Comparison of ENCODE assay signal across 26 mouse cellular contexts in the genomic region with DNA sequence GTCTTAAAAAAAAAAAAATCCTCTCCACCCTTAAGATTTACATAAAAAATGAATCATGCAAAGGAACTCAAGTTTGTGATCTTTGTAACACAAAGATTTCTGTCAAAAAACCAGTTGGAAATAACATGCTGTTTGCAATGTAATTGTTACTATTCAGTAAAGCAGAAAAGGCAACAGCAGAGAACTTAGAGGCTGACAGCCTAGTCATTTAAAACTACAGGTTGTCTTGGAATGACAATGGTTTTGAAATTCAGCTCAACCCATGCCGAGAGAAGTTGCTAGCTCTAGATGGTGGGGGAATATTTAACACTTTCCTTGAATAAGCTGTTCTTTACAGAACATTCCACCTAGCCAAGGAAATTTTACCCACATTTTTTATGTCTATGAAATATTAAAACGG.
DNase-seq lines count a peak whose midpoint lies in the region; ATAC-seq and TF ChIP-seq lines count a peak whose summit lies in the region.
"Had no signal": no experiment of that assay in that cellular context is flagged by ENCODE, and none has a peak within 500 bp of the region (broad histone marks: within the 10 kb centered on the region; RNA-seq: fewer than 3 reads in every experiment).

No protein-coding gene starts in this region.

- no peaks in the 10 kb centered on the region for H3K36me3 ChIP-seq in forebrain, postnatal 0 days (ENCODE audit: insufficient read depth)
- H3K36me3 ChIP-seq in forebrain, embryonic 13.5 days (ENCODE audit: poor library complexity, severe bottlenecking): no peaks in the 10 kb centered on the region
- H3K36me3 ChIP-seq: forebrain, embryonic 10.5 days; heart, embryonic 10.5 days; heart, embryonic 13.5 days; hindbrain, embryonic 13.5 days; intestine, embryonic 15.5 days had no signal

- no peaks in the 10 kb centered on the region for H3K9me3 ChIP-seq in forebrain, postnatal 0 days (ENCODE audit: low read length)
- no peaks in the 10 kb centered on the region for H3K9me3 ChIP-seq in forebrain, embryonic 13.5 days (replicated peaks)
- H3K9me3 ChIP-seq: forebrain, embryonic 10.5 days; heart, embryonic 10.5 days; heart, embryonic 13.5 days; hindbrain, embryonic 13.5 days; intestine, embryonic 15.5 days had no signal

- no peak overlapping the region for H3K9ac ChIP-seq in forebrain, postnatal 0 days
- no peak overlapping the region for H3K9ac ChIP-seq in forebrain, embryonic 13.5 days
- H3K9ac ChIP-seq: heart, embryonic 13.5 days; hindbrain, embryonic 13.5 days; intestine, embryonic 15.5 days had no signal

- ATAC-seq in forebrain, postnatal 0 days: peak; percentile 88
- ATAC-seq in forebrain, embryonic 13.5 days: no peak
- ATAC-seq: activated CD4-positive, CD25-positive, alpha-beta regulatory T cell, adult 4 months; CD4-positive, CD25-positive, alpha-beta regulatory T cell, adult 4 months; hindbrain, embryonic 16.5 days; intestine, embryonic 15.5 days had no signal

- no peaks in the 10 kb centered on the region for H3K27me3 ChIP-seq in forebrain, postnatal 0 days (ENCODE audit: insufficient read depth, low read length)
- no peaks in the 10 kb centered on the region for H3K27me3 ChIP-seq in forebrain, embryonic 13.5 days
- H3K27me3 ChIP-seq: heart, embryonic 13.5 days; hindbrain, embryonic 13.5 days; intestine, embryonic 15.5 days had no signal

- peak; percentile 38 for DNase-seq in forebrain, postnatal 0 days
- DNase-seq in R1 (ENCODE audit: low read depth, low spot score): peak; percentile 43
- peak; percentile 65 for DNase-seq in brain, adult 2 months (ENCODE audit: low read depth, low spot score)
- peak; percentile 38 for DNase-seq in telencephalon, adult 2 months (ENCODE audit: low read depth, low spot score)
- DNase-seq in kidney, adult 9 months: no peak
- no peak for DNase-seq in right cerebral cortex, postnatal 4 days
- DNase-seq: adrenal gland, adult 8-10 months; adrenal gland, postnatal 25 days; cerebellum, adult 11-12 months; cerebellum, adult 8-10 months; cerebellum, postnatal 10 days; gastrocnemius, postnatal 10 days; gastrocnemius, postnatal 36 days; heart, adult 2 months; heart, postnatal 14 days; kidney, adult 11 months; kidney, adult 8-10 months had no signal

- 39% methylated on average over 2 of the region's 2 CpGs for WGBS in forebrain, postnatal 0 days
- WGBS in forebrain, embryonic 13.5 days: 48% methylated on average over 2 of the region's 2 CpGs

- H3K27ac ChIP-seq in forebrain, postnatal 0 days (ENCODE audit: low read depth, low read length): no peak overlapping the region
- H3K27ac ChIP-seq in forebrain, embryonic 13.5 days: no peak overlapping the region
- H3K27ac ChIP-seq: forebrain, embryonic 10.5 days; heart, adult 2 months; heart, embryonic 10.5 days; heart, embryonic 13.5 days; hindbrain, embryonic 13.5 days; intestine, embryonic 15.5 days had no signal

- no peak overlapping the region for H3K4me3 ChIP-seq in forebrain, postnatal 0 days (ENCODE audit: low read depth, low read length)
- H3K4me3 ChIP-seq in forebrain, embryonic 13.5 days: no peak overlapping the region
- H3K4me3 ChIP-seq: forebrain, embryonic 10.5 days; heart, adult 2 months; heart, embryonic 10.5 days; heart, embryonic 13.5 days; hindbrain, embryonic 13.5 days; intestine, embryonic 15.5 days had no signal

- no peak for TF ChIP-seq CTCF in forebrain, postnatal 0 days (IDR thresholded peaks at IDR 0.05; ENCODE audit: low read depth)

- H3K4me2 ChIP-seq in forebrain, postnatal 0 days (ENCODE audit: low read depth): no peak overlapping the region
- H3K4me2 ChIP-seq in forebrain, embryonic 13.5 days: no peak overlapping the region
- H3K4me2 ChIP-seq: heart, embryonic 13.5 days; hindbrain, embryonic 13.5 days; intestine, embryonic 15.5 days had no signal

- no peaks in the 10 kb centered on the region for H3K4me1 ChIP-seq in forebrain, postnatal 0 days (ENCODE audit: insufficient read depth)
- no peaks in the 10 kb centered on the region for H3K4me1 ChIP-seq in forebrain, embryonic 13.5 days
- H3K4me1 ChIP-seq: forebrain, embryonic 10.5 days; heart, embryonic 10.5 days; heart, embryonic 13.5 days; hindbrain, embryonic 13.5 days; intestine, embryonic 15.5 days had no signal

Comparison
In these comparisons a context has a peak if more than half of its experiments do, and no peak if none do; other contexts are left out.
1. DNase-seq: peak in forebrain, postnatal 0 days (single experiment), R1 (single experiment), brain, adult 2 months (single experiment) and telencephalon, adult 2 months (single experiment); none in kidney, adult 9 months (single experiment) and right cerebral cortex, postnatal 4 days (single experiment).